Mouse (Mus musculus) erythroblast, embryonic 14.5 days (primary cell): ENCODE measurements around the gene Ctnnd2. TPM values are rescaled to one million over a fixed set of nuclear protein-coding genes. Genes with fewer than 3 reads are reported as not detected.

Source experiments
- H3K27me3 ChIP-seq: 2 replicates; pipeline ENCODE4 v1.6.1; 2012; ENCODE audit warnings: inconsistent platforms; ENCODE audit not compliant: control insufficient read depth
- H3K36me3 ChIP-seq: 2 replicates; pipeline ENCODE4 v1.6.1; 2012; ENCODE audit warnings: mild to moderate bottlenecking, inconsistent platforms; ENCODE audit not compliant: control insufficient read depth
- H3K4me1 ChIP-seq: 2 replicates; pipeline ENCODE4 v1.6.1; 2012; ENCODE audit warnings: inconsistent platforms; ENCODE audit not compliant: control insufficient read depth
- H3K4me3 ChIP-seq: replicated peaks from 2 replicates; pipeline ENCODE3; 2012; ENCODE audit warnings: moderate library complexity, mild to moderate bottlenecking, inconsistent platforms
- H3K9me3 ChIP-seq: 2 replicates; pipeline ENCODE4 v1.6.1; 2012; ENCODE audit warnings: low read length, inconsistent platforms, mixed read lengths; ENCODE audit not compliant: control insufficient read depth
- GATA1 ChIP-seq: IDR thresholded peaks from 2 replicates; pipeline ENCODE4 v1.6.1; 2012; ENCODE audit warnings: low read length, inconsistent platforms, mixed read lengths
- TAL1 ChIP-seq: IDR thresholded peaks from 3 replicates; pipeline ENCODE4 v1.6.1; 2012; ENCODE audit warnings: low read length, inconsistent platforms, mixed read lengths
- polyA plus RNA-seq: library from polyadenylated mRNA; stranded (reverse); fragments of >175 nt; gene quantifications from 2 replicates; pipeline ENCODE4 v1.2.3, GENCODE M21; 2012

The Ctnnd2 gene
- polyA plus RNA-seq, 1 experiment: not detected

DNA sequence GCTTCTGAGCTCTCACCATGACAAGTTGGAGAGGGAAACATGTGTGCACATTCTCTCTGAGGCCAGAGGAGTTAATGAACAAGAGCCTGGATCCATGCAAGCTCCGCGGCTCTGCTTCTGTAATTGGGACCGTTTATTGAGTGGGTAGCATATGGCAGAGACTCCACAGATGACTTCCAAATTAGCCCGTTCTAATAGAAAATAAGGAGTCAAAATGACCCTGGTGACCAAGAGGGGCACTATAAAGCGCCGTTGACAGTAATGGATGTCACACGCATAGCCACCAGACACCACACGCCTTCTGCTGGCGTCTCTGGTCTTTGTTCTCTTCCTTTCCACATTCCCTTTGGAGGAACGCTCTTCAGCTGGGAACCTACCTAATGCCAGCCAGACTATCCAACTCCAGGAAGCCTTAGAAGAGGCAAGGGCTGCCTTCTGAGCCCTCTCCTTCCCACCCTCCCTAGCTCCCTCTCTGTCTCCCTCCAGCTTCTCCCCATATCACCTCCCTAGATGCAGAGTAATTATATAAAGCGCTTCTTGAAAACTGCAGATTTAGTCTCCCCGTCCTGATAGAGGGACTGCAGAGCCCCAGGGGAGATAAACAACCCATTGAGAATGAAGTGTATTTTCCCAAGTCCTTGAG, 712.4 kb downstream of the Ctnnd2 start:
- H3K36me3 ChIP-seq: no peaks in the 10 kb centered on the region
- no peak for TF ChIP-seq TAL1
- no peak for TF ChIP-seq GATA1

DNA sequence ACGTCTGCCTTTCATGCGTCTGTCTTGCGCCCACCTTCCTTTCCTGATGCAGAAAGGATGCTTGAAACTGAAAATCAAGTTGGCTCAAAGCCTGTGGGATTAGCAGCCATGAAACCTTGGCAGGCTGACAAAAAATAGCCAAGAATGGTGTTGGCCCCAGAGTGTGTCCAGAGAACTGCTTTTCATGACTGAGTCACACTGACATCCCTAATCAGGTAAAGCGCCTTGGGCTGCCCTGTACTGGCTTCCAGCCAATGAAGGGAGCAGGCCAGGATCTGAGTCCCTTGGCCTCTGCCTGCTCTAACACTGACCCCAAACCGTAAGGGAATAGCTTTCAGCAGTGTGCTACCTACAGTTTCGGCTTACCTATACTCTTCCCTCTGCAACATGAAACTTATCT, 713.0 kb downstream of the Ctnnd2 start:
- H3K4me3 ChIP-seq: no peak overlapping the region
- H3K9me3 ChIP-seq: peaks cover 2% of the 10 kb centered on the region; the same call in 1 of the 2 replicates
- no peak for TF ChIP-seq TAL1
- no peak for TF ChIP-seq GATA1
- H3K4me1 ChIP-seq: no peaks in the 10 kb centered on the region
- H3K27me3 ChIP-seq: no peaks in the 10 kb centered on the region
- no peaks in the 10 kb centered on the region for H3K36me3 ChIP-seq

More for the DNA sequence above, 712.4 kb downstream of the Ctnnd2 start:
- H3K9me3 ChIP-seq: peaks cover 2% of the 10 kb centered on the region; the same call in 1 of the 2 replicates
- no peak overlapping the region for H3K4me3 ChIP-seq
- H3K4me1 ChIP-seq: no peaks in the 10 kb centered on the region
- H3K27me3 ChIP-seq: no peaks in the 10 kb centered on the region

GRCm38 (mm10) chr15:30887559-30887958, 715.2 kb downstream of the Ctnnd2 start:
- no peaks in the 10 kb centered on the region; the same call in 1 of the 2 replicates for H3K9me3 ChIP-seq
- no peaks in the 10 kb centered on the region for H3K4me1 ChIP-seq
- H3K36me3 ChIP-seq: no peaks in the 10 kb centered on the region
- TF ChIP-seq GATA1: no peak
- no peak for TF ChIP-seq TAL1
- no peak overlapping the region for H3K4me3 ChIP-seq
- no peaks in the 10 kb centered on the region for H3K27me3 ChIP-seq

- TF ChIP-seq TAL1 (no peak), GATA1 (no peak)
- H3K27me3 ChIP-seq: no peaks in the 10 kb centered on the region
These were observed 719.6 kb downstream of the Ctnnd2 start for GRCm38 (mm10) chr15:30891986-30892385.

GRCm38 (mm10) chr15:30895063-30895462, 722.7 kb downstream of the Ctnnd2 start:
- no peaks in the 10 kb centered on the region for H3K36me3 ChIP-seq
- no peaks in the 10 kb centered on the region for H3K4me1 ChIP-seq
- H3K4me3 ChIP-seq: no peak overlapping the region
- H3K27me3 ChIP-seq: no peaks in the 10 kb centered on the region
- TF ChIP-seq GATA1 (no peak), TAL1 (no peak)
- H3K9me3 ChIP-seq: peaks cover 6% of the 10 kb centered on the region; the same call in 1 of the 2 replicates

More at GRCm38 (mm10) chr15:30891986-30892385, 719.6 kb downstream of the Ctnnd2 start:
- H3K4me1 ChIP-seq: no peaks in the 10 kb centered on the region
- no peaks in the 10 kb centered on the region for H3K9me3 ChIP-seq
- no peak overlapping the region for H3K4me3 ChIP-seq
- H3K36me3 ChIP-seq: no peaks in the 10 kb centered on the region

DNA sequence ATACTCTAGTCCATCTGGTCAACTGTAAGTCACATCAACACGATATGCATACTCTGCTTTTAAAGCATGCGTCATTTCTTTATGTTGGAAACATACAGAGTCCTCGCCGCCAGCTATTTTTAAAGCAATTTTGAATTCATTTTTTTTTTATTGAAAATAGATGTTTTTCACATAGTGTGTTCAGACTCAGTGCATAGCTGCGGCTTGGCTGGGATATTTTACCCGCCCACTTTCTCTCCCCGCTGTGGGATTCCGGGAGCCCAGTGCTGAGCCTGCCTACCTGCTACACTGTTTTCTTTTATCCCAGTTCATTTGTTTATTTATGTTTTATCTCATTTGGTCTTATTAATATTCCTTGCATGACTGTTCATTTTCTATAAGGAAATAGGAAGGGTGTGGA, 724.9 kb downstream of the Ctnnd2 start:
- no peaks in the 10 kb centered on the region for H3K4me1 ChIP-seq
- H3K36me3 ChIP-seq: no peaks in the 10 kb centered on the region
- no peak overlapping the region for H3K4me3 ChIP-seq
- H3K9me3 ChIP-seq: peaks cover 6% of the 10 kb centered on the region; the same call in 1 of the 2 replicates
- TF ChIP-seq GATA1 (no peak), TAL1 (no peak)
- no peaks in the 10 kb centered on the region for H3K27me3 ChIP-seq

- TF ChIP-seq GATA1 (no peak), TAL1 (no peak)
- H3K4me1 ChIP-seq: no peaks in the 10 kb centered on the region
- H3K36me3 ChIP-seq: no peaks in the 10 kb centered on the region
- no peak overlapping the region for H3K4me3 ChIP-seq
- H3K9me3 ChIP-seq: no peaks in the 10 kb centered on the region
- no peaks in the 10 kb centered on the region for H3K27me3 ChIP-seq
These were observed 735.6 kb downstream of the Ctnnd2 start for GRCm38 (mm10) chr15:30908027-30908426.

- Histone ChIP-seq H3K36me3 (no peaks in the 10 kb centered on the region), H3K27me3 (no peaks in the 10 kb centered on the region), H3K4me1 (no peaks in the 10 kb centered on the region), H3K9me3 (no peaks in the 10 kb centered on the region), H3K4me3 (no peak overlapping the region)
- no peak for TF ChIP-seq TAL1
- TF ChIP-seq GATA1: no peak
These were observed 741.0 kb downstream of the Ctnnd2 start for GRCm38 (mm10) chr15:30913360-30913759.

GRCm38 (mm10) chr15:30925838-30926237, 753.4 kb downstream of the Ctnnd2 start:
- TF ChIP-seq GATA1 (no peak), TAL1 (no peak)
- Histone ChIP-seq H3K9me3 (peaks cover 4% of the 10 kb centered on the region; the same call in 1 of the 2 replicates), H3K4me3 (no peak overlapping the region), H3K27me3 (no peaks in the 10 kb centered on the region), H3K36me3 (no peaks in the 10 kb centered on the region), H3K4me1 (no peaks in the 10 kb centered on the region)
